Mouse (Mus musculus) gastrocnemius, postnatal 10 days (tissue): ENCODE measurements at regions not wholly inside any gene's neighbourhood (a gene's known extent, or its start where the extent isn't known, plus 50 kb on each side); places are given as distances from the start of the nearest gene placed in this dataset.

Experiments
- DNase-seq: peaks from one replicate; pipeline ENCODE4 v3.0.0; 2021; ENCODE audit warnings: mixed read lengths

DNA sequence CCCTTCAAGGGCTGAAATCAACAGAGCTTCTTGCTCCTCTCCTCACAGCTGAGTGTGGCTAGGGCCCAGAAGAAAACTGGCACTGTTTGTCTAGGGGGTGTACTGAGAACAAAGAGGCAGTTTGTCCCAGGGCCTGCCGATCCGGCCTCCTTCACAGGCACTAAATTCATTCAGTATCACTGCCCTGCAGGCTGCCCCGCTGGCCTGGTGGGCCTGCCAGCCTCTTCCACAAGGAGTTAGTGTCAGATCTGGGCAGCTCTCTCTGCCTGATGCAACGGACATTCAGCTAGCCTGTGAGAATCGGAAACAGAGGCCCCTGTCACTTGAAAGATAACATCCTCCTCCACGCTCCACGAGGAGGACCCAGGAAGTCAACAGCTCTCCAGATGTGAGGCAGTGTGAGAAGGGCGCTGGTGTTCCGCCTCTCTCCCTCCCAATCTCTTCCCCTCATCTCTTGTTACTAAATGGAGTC is 83.5 kb upstream of the Usp24 start:
- DNase-seq = peak; percentile 23

DNA sequence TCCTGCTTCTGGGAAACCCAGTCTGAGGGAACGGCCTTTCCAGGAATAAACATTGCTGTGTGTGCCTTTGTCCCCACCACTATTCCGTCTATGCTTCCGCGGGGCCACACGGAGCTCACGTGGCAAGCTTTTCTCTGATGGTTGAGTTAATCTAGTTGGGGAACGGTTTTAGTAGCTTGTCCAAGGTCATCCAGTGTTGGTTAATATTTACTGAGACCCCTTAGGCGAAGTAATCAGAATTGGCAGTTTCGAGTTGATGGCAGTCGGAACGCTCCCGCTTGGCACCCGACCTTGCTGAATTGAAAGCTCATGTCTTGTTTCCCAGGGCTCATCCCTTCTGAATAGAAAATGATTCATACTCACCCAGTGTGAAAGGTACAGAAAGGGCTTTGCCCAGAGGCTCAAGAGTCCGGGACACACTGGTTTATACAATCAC is 71.6 kb upstream of the Usp24 start:
- DNase-seq = no peak

- no peak for DNase-seq
These were observed 71.0 kb upstream of the Usp24 start for GRCm38 (mm10) chr4:106244826-106245510.

DNA sequence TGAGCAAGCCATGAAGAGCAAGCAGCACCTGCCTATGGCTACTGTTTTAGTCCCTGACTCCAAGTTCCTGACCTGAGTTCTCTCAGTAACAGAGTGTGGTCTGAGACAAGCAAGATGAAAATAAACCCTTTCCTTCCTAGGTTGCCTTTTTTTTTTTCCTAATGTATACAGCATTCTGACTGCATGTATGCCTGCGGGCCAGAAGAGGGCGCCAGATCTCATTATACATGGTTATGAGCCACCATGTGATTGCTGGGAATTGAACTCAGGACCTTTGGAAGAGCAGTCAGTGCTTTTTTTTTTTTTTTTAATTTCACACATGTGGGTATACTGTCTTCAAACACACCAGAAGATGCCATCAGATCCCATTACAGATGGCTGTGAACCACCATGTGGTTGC is 69.3 kb upstream of the Usp24 start:
- no peak for DNase-seq

DNA sequence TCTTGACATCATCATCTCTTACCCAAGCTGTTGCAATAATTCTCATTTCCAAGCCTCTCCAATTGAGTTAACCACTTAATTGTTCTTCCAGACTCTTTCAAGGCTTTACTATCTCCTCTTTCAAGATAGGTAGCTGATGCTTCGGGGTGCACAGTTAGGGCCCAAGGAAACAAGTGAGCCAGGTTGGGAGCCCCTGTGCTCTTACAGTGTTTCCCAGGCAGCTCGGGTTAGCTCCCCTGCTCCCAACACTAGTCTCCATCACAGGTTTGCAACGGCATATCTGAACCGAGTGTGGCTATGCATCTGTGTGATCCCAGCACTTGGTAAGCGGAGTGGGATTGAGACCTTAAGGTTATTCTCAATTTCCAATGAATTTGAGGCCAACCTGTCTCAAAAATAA is 68.6 kb upstream of the Usp24 start:
- no peak for DNase-seq

- no peak for DNase-seq
These were observed 67.7 kb upstream of the Usp24 start for GRCm38 (mm10) chr4:106248272-106248671.

DNA sequence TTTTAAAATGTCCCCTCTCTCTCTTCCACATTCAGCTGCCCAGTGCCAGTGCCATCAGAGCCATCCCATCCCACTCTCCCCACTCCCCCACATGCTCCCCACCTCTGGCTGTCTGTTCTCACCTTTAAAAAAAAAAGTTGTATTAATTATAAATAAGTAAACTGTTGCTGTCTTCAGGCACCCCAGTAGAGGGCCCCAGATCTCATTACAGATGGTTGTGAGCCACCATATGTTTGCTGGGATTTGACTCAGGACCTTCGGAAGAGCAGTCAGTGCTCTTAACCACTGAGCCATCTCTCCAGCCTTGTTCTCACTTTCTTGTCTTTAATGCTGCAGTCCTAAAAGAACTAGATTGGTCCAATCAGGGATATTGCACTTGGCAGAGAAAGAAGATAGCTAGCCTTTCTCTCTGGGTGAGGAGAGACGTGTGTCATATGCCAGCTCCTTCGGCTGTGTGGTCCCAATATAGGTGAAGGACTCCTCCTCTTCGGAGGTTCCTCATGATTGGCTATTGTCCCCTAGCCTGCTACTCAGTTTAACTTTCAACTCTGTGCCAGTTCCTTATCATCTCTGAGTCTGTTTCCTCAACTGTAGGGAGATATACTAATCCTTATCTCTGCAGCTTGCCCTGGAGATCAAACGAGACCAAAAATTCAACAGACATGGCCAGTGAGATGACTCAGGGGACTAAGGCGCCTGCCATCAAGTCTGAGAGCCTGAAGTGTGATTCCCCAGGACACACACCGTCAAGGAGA is 66.8 kb upstream of the Usp24 start:
- DNase-seq = no peak

- DNase-seq = no peak
These were observed 66.0 kb upstream of the Usp24 start for GRCm38 (mm10) chr4:106250048-106250447.

DNA sequence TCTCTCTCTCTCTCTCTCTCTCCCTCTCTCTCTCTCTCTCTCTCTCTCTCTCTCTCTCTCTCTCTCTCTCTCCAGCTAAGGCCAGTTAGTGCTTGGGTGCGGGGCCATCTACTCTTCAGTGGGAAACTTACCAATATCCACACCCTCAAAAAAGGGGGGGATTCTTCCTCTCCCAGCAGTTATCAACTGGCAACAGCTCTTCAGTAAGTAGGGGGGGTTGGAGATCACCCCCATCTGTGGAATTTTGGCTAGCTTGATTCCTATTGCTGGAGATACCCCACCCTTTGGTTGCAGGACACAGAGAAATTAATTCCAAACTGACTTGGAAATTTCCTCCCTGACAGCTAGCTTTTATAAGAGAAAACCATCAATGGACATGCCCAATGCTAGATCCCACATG is 64.6 kb upstream of the Usp24 start:
- no peak for DNase-seq

DNA sequence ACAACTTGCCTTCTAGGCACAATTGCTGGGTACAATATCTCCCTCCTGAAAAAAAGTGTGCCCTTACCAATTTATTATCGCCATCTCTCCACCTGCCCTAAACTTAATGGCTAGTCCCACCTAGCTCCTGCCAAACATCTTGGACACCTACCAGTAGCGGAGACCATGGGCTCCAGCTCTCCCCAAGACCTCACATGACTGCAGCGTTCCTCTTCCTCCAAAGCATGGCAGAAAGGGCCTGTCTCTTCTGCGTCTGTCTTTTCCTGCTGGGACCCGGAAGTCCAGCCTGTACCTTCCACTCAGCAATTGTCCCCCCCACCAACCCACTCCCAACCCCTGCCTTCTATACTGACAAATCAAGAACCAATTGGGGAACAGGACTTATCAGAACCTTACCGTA is 63.1 kb upstream of the Usp24 start:
- no peak for DNase-seq

DNA sequence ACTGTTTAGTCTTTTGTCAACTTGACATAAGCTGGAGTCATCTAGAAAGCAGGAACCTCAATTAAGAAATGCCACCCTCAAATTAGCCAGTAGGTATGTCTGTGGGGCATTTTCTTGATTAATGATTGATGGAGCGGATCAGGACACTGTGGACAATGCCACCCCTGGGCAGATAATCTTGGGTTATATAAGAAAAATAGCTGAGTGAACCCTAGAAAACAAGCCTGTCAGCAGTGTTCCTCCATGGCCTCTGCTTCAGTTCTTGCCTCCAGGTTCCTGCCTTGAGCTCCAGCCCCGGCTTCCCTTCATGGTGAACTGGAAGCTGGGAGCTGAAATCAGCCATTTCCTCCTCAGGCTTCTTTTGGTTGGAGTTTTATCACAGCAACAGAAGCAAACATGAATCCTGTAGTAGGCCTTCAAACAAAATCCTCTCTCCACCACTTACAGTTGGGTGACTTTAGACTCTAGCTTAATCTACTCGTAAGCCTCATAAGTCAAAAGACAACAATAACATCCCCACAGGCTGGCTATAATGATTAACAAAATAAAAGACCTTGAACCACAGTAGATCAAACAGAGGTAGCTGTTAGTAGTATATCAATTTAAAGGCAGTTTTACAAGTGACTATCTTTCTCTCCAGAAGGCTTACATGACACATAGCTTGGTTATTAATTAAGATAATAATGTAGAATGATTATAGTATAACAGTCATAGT is 61.1 kb upstream of the Usp24 start:
- DNase-seq = no peak

DNA sequence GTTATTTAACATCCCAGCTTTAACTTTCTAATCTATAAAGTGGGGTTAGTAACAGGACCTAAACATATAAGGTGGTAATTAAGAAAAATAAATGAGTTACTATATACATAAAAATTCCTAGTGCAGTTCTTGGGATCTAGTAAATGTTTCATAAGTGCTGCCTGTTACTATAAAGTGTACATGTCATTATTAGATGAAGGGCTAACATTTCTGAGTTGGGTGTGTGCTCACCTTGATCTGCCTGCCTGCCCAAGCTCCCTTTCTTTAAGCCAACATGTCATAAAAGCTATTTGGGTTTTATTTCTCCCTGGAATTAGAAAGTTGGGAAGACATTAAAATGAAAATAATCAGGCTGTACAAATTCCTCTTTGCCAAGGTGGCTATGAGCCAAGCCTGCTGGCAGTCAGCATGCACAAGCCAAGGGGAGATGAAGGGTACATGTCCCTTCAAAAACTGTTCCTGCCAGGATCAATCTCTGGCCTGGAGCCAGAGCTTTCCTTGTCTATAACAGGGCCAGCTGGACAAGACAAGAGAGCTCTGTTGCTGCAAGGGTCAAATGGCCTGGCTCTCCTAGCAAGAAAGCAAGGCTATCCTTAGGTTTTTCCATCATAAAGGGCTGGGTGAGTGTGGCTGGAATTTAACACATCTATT is 59.9 kb upstream of the Usp24 start:
- DNase-seq = peak; percentile 21

GRCm38 (mm10) chr4:106261404-106261803 is 54.6 kb upstream of the Usp24 start:
- DNase-seq = no peak

DNA sequence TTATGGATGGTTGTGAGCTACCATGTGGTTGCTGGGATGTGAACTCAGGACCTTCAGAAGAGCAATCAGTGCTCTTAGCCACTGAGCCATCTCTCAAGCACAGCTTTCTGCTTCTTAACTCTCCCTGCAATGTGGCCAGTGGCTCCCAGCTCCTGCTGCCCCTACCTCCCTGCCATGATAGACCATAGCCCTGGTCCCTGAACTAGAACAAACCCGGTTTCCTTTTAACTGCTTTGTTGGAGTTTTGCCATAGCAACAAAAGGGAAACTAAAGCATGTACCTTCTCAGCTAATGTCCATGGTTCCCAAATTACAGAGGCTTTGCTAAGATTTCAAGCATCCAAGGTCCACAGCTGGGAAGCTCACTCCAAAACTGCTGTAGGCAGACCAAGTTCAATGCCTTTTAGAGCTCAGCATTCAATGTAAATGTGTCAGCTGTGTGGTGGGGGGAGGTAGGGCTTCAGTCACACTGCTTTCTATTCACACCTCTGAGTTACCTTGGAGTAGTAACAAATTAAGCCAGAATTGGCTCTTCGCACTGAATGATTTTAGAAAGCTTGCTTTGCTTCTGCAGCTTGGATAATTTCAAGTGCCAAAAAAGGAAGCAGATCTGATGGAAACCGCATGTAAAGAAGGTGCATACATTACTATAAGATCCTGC is 54.0 kb upstream of the Usp24 start:
- no peak for DNase-seq

DNA sequence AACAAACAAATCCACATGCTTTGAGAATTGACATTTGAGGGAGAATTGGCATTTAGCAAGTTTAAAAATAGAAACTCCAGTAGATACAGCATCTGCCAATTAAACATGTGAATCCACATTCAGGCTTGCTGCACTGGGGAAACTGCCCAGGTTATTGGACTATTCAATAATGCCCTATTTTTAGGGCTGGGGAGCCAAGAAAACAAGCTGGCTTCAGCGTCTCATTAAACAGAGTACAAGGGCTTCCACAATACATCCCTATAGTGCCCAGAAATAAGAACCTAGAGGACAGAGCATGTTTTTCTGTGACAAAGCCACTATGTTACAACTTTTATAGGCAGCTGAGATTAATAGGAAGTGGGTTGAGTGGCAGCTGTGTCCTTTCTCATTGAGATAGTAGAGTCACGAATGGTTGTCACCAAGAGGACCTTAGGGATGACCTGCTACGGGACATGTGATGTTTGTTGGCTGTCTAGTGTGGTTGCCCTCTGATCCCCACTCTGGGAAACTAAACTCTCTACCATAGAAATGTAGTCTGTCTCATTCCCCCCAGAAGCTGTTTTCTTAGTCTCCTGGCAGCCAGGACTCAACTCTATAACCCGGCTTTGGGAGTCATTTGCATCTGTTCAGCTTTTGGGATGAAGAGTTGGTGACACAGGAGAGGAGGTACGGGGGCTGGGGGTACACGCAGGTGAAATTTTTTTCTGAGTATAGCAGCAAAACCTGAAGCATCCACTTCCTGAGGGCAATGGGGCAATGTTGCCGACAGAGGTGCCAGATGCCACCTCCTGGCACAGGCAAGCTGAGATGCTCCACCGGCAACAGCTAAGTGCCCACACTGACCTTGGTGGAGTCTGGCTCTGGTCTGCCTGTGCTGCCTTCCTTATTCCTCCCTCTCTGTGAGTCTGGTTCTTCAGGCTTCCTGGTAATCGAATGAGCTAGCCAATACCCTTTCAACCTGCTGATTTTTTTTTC is 53.0 kb upstream of the Usp24 start:
- DNase-seq = no peak
